In genomic region chr8:109810434-109810833, GRCm38 (mm10) we compare ENCODE assay signal across 10 mouse cellular contexts. TPM values are rescaled to one million over a fixed set of nuclear protein-coding genes. Genes with fewer than 3 reads are reported as not detected.
A peak's percentile ranks its signal among the peaks of the same experiment; 100 is the strongest.
DNase-seq lines count a peak whose midpoint lies in the region; ATAC-seq and TF ChIP-seq lines count a peak whose summit lies in the region.
"Had no signal": no experiment of that assay in that cellular context is flagged by ENCODE, and none has a peak within 500 bp of the region (broad histone marks: within the 10 kb centered on the region; RNA-seq: fewer than 3 reads in every experiment).

No protein-coding gene starts in this region.

- peak overlapping the region; percentile 41 for H3K27ac ChIP-seq in lung, embryonic 16.5 days (ENCODE audit: low read length)
- no peak overlapping the region for H3K27ac ChIP-seq in stomach, postnatal 0 days (replicated peaks)
- H3K27ac ChIP-seq: limb, embryonic 13.5 days had no signal

- H3K9me3 ChIP-seq in lung, embryonic 16.5 days (ENCODE audit: control insufficient read depth, low read length) = no peaks in the 10 kb centered on the region
- no peaks in the 10 kb centered on the region for H3K9me3 ChIP-seq in stomach, postnatal 0 days (ENCODE audit: control insufficient read depth, low read length)
- H3K9me3 ChIP-seq: limb, embryonic 13.5 days had no signal

- H3K4me3 ChIP-seq in lung, embryonic 16.5 days (ENCODE audit: low read length) = no peak overlapping the region
- no peak overlapping the region for H3K4me3 ChIP-seq in stomach, postnatal 0 days (ENCODE audit: low read depth, low read length)
- H3K4me3 ChIP-seq: limb, embryonic 13.5 days had no signal

- no peaks in the 10 kb centered on the region for H3K27me3 ChIP-seq in lung, embryonic 16.5 days (ENCODE audit: control insufficient read depth, insufficient read depth, low read depth, low read length)
- no peaks in the 10 kb centered on the region for H3K27me3 ChIP-seq in stomach, postnatal 0 days (ENCODE audit: control insufficient read depth, insufficient read depth, low read length)
- H3K27me3 ChIP-seq: limb, embryonic 13.5 days had no signal

- peaks cover 9% of the 10 kb centered on the region for H3K4me1 ChIP-seq in lung, embryonic 16.5 days (replicated peaks; ENCODE audit: control insufficient read depth, insufficient read depth, low read length)
- H3K4me1 ChIP-seq in stomach, postnatal 0 days (replicated peaks; ENCODE audit: control insufficient read depth, insufficient read depth) = no peaks in the 10 kb centered on the region; the same call in 1 of the 2 replicates
- H3K4me1 ChIP-seq: limb, embryonic 13.5 days had no signal

- H3K36me3 ChIP-seq in lung, embryonic 16.5 days (ENCODE audit: control insufficient read depth, insufficient read depth, low read length) = 0 out of 2 replicates have a peak, but pooled peaks cover 3% of the 10 kb centered on the region
- no peaks in the 10 kb centered on the region for H3K36me3 ChIP-seq in stomach, postnatal 0 days (ENCODE audit: control insufficient read depth, insufficient read depth, low read length)

- 55% methylated on average over 3 of the region's 3 CpGs for WGBS in lung, embryonic 16.5 days
- 61% methylated on average over 3 of the region's 3 CpGs for WGBS in stomach, postnatal 0 days

- DNase-seq in cerebellum, adult 9-10 months = peak; percentile 17
- no peak for DNase-seq in cerebellum, adult 11-12 months
- DNase-seq in kidney, postnatal 36 days = peak; percentile 46 to 51
- DNase-seq in kidney, adult 11 months = no peak
- DNase-seq in brain, adult 2 months (ENCODE audit: low read depth, low spot score) = peak; percentile 33
- DNase-seq in ovary, postnatal 36 days (ENCODE audit: low spot score) = no peak
- no peak for DNase-seq in stomach, postnatal 0 days (ENCODE audit: low spot score)
- DNase-seq: B cell, adult 2 months had no signal

- no peak overlapping the region for H3K4me2 ChIP-seq in lung, embryonic 16.5 days (ENCODE audit: low read depth, low read length)
- H3K4me2 ChIP-seq in stomach, postnatal 0 days (replicated peaks; ENCODE audit: low read depth) = no peak overlapping the region
- H3K4me2 ChIP-seq: limb, embryonic 13.5 days had no signal

- TF ChIP-seq CTCF in stomach, postnatal 0 days (IDR thresholded peaks at IDR 0.05; ENCODE audit: low read depth) = no peak

- ATAC-seq in lung, embryonic 16.5 days (ENCODE audit: low read depth) = no peak
- no peak for ATAC-seq in stomach, postnatal 0 days (ENCODE audit: low FRiP score, low TSS enrichment)

- H3K9ac ChIP-seq in lung, embryonic 16.5 days (ENCODE audit: low read length) = no peak overlapping the region
- no peak overlapping the region for H3K9ac ChIP-seq in stomach, postnatal 0 days (ENCODE audit: low read length)
- H3K9ac ChIP-seq: limb, embryonic 13.5 days had no signal

- no peak for TF ChIP-seq EP300 in stomach, postnatal 0 days (optimal IDR thresholded peaks at IDR 0.05)

RNA-seq across cellular contexts. Expression of gene Ap1g1, which starts 32.1 kb away (rescaled TPM):
- 41.8 and 46.6 TPM in 2 replicates for polyA plus RNA-seq in lung, embryonic 16.5 days (2015; fragmentation: Nextera tagmentation; extraction: Ambion mirVana)
- 20.2 and 21.6 TPM in 2 replicates for polyA plus RNA-seq in stomach, postnatal 0 days (2015; fragmentation: Nextera tagmentation; extraction: Ambion mirVana)

RNA-seq across cellular contexts. Expression of gene Phlpp2, which starts 57.9 kb away (rescaled TPM):
- polyA plus RNA-seq in lung, embryonic 16.5 days (2015; fragmentation: Nextera tagmentation; extraction: Ambion mirVana) = 2.2 and 2.7 TPM in 2 replicates
- polyA plus RNA-seq in stomach, postnatal 0 days (2015; fragmentation: Nextera tagmentation; extraction: Ambion mirVana) = 0.53 and 0.81 TPM in 2 replicates

Comparison
In these comparisons a context has a peak if more than half of its experiments do, and no peak if none do; other contexts are left out.
1. DNase-seq: peak in cerebellum, adult 9-10 months (single experiment), kidney, postnatal 36 days (2 of 2) and brain, adult 2 months (single experiment); none in cerebellum, adult 11-12 months (single experiment), kidney, adult 11 months (single experiment), ovary, postnatal 36 days (single experiment) and stomach, postnatal 0 days (single experiment).